Mouse (Mus musculus) liver, embryonic 14.5 days (tissue): ENCODE measurements around the gene Rpn1.

Source experiments
- CTCF ChIP-seq: IDR thresholded peaks from 2 replicates; pipeline ENCODE4 v1.5.1; 2016; ENCODE audit warnings: antibody characterized with exemption, low read depth, control low read depth
- EP300 ChIP-seq: IDR thresholded peaks from 2 replicates; pipeline ENCODE4 v1.6.1; 2016; ENCODE audit warnings: antibody characterized with exemption, low read depth

- TF ChIP-seq CTCF (peak; percentile 85), EP300 (no peak)
Observed at GRCm38 (mm10) chr6:88123150-88123857, 39.0 kb downstream of the Rpn1 start.
